Mouse (Mus musculus) bone marrow, adult 2 months (tissue): ENCODE data around the gene Il18rap.

Experiments used
- CTCF ChIP-seq: fragments of 200-500 bp; IDR thresholded peaks from 2 replicates; pipeline ENCODE4 v1.5.1; 2011; ENCODE audit warnings: low read length, control low read depth; ENCODE audit not compliant: control insufficient read depth, insufficient read depth
- POLR2A ChIP-seq: fragments of 200-500 bp; IDR thresholded peaks from 2 replicates; pipeline ENCODE4 v1.6.1; 2011; ENCODE audit warnings: low read depth, mild to moderate bottlenecking, control low read depth, low read length, borderline replicate concordance; ENCODE audit not compliant: control insufficient read depth

DNA sequence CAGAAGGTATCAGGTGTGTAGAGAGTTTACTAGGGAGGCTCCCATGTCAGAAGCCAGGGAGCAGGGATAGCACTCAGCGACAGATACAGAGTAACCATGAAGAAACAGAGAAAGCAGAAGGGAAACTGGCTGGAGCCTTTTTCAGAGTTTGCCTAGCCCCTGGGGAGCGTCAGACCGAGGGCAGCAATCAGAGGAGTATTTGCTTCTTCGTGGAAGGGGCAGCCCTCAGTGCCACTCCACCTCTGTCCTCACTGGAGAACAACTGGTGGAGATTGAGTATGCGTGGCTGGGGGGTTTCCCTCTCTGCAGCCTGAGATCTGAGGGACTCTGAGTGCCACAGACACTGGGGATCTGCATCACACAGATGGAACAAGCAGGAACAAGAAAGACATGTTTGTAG lies 82.7 kb downstream of the Il18rap start:
- TF ChIP-seq CTCF, result no peak
- no peak for TF ChIP-seq POLR2A
